Mouse (Mus musculus) forebrain, postnatal 0 days (tissue): ENCODE measurements at regions not wholly inside any gene's neighbourhood (a gene's known extent, or its start where the extent isn't known, plus 50 kb on each side); places are given as distances from the start of the nearest gene placed in this dataset.

ENCODE experiments used
- ATAC-seq: fragments of 200-750 bp; cut with Nextera tagmentation; 2 replicates; pipeline ENCODE4 v1.8.0; 2017; ENCODE audit warnings: mild to moderate bottlenecking, moderate library complexity
- DNase-seq: peaks from one replicate; pipeline ENCODE4 v3.0.0-alpha.2; 2015
- H3K27ac ChIP-seq: fragments of 300-500 bp; sonication (generic); 2 replicates; pipeline ENCODE4 v1.5.1; 2014; ENCODE audit warnings: low read depth, mild to moderate bottlenecking, antibody characterized with exemption, low read length, moderate library complexity, mixed read lengths
- H3K27me3 ChIP-seq: fragments of 300-500 bp; sonication (generic); 2 replicates; pipeline ENCODE4 v1.6.1; 2014; ENCODE audit warnings: mild to moderate bottlenecking, low read length, mixed read lengths; ENCODE audit not compliant: insufficient read depth
- H3K36me3 ChIP-seq: fragments of 300-500 bp; sonication (generic); 2 replicates; pipeline ENCODE4 v1.6.1; 2014; ENCODE audit warnings: mild to moderate bottlenecking, moderate library complexity; ENCODE audit not compliant: insufficient read depth
- H3K4me1 ChIP-seq: fragments of 300-500 bp; sonication (generic); 2 replicates; pipeline ENCODE4 v1.6.1; 2014; ENCODE audit warnings: antibody characterized with exemption; ENCODE audit not compliant: insufficient read depth
- H3K4me2 ChIP-seq: fragments of 300-500 bp; sonication (generic); 2 replicates; pipeline ENCODE4 v1.6.1; 2014; ENCODE audit warnings: low read depth, mild to moderate bottlenecking, moderate library complexity
- H3K4me3 ChIP-seq: fragments of 300-500 bp; sonication (generic); 2 replicates; pipeline ENCODE4 v1.5.1; 2014; ENCODE audit warnings: low read depth, low read length, mixed read lengths
- H3K9ac ChIP-seq: fragments of 300-500 bp; sonication (generic); 2 replicates; pipeline ENCODE4 v1.6.1; 2014; ENCODE audit warnings: mild to moderate bottlenecking
- H3K9me3 ChIP-seq: fragments of 300-500 bp; sonication (generic); 2 replicates; pipeline ENCODE4 v1.6.1; 2016; ENCODE audit warnings: low read length
- CTCF ChIP-seq: sonication (generic); IDR thresholded peaks from 2 replicates; pipeline ENCODE4 v1.5.1; 2016; ENCODE audit warnings: antibody characterized with exemption, control low read depth, low read depth
- WGBS: fragments of 180-500 bp; shearing (Covaris S2); extraction: QIAGEN DNeasy Blood & Tissue Kit; methylation state at CpG from one replicate; pipeline ENCODE4 v1.1.7; 2014; 5-methylcytosine and 5-hydroxymethylcytosine counted together

DNA sequence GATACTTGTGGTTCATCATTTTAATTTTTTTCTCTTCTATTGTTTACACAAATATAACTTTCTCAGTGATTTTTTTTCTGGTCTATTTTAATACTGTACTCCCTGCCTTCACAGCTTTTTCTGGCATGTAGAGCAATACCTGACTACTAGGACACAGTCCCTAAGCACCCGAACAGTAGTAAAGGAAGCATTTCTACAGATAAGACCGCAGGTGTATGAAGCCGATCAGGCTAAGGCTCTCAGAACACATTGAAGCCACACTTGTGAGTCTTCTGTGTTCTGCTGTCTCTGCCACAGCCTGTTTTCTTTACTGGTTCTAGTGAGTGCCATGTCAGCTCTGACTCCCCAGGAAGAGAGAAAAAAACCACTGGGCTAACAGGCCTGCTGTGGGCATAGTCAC, 102.2 kb upstream of the Peli1 start:
- Histone ChIP-seq H3K36me3 (no peaks in the 10 kb centered on the region), H3K4me2 (no peak overlapping the region), H3K4me3 (no peak overlapping the region), H3K27me3 (no peaks in the 10 kb centered on the region), H3K27ac (0 out of 2 replicates have a peak overlapping the region, but pooled peaks have one; percentile 88), H3K9me3 (no peaks in the 10 kb centered on the region), H3K4me1 (peaks cover 12% of the 10 kb centered on the region), H3K9ac (no peak overlapping the region)
- TF ChIP-seq CTCF = no peak
- 93% methylated on average over 3 of the region's 3 CpGs for WGBS
- DNase-seq (no peak), ATAC-seq (no peak)

DNA sequence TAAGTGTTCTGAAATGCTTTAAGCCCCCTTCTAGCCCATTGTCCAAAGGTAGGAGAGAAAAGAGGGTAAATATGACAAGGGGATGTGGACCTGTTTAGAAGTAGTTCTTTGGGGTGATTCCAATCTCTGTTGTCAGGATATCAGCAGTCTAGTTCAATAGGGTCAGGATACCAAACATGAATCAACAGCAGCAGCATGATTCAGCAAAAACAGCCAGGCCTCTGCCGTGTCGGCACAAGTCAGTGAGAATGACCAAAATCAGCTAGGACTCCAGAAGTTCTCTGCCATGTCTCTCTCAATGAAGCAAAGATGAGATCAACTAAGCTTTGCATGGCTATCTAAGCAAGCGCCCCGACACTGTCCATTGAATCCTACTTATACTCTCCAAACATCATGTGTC, 97.5 kb upstream of the Peli1 start:
- no peak for TF ChIP-seq CTCF
- ATAC-seq (no peak), DNase-seq (no peak)
- H3K9ac ChIP-seq = no peak overlapping the region
- H3K27ac ChIP-seq = no peak overlapping the region
- no peak overlapping the region for H3K4me3 ChIP-seq
- no peaks in the 10 kb centered on the region for H3K4me1 ChIP-seq
- WGBS = 98% methylated on average over 4 of the region's 4 CpGs
- 0 out of 2 replicates have a peak, but pooled peaks cover 6% of the 10 kb centered on the region for H3K9me3 ChIP-seq
- no peak overlapping the region for H3K4me2 ChIP-seq
- no peaks in the 10 kb centered on the region for H3K36me3 ChIP-seq
- no peaks in the 10 kb centered on the region for H3K27me3 ChIP-seq

DNA sequence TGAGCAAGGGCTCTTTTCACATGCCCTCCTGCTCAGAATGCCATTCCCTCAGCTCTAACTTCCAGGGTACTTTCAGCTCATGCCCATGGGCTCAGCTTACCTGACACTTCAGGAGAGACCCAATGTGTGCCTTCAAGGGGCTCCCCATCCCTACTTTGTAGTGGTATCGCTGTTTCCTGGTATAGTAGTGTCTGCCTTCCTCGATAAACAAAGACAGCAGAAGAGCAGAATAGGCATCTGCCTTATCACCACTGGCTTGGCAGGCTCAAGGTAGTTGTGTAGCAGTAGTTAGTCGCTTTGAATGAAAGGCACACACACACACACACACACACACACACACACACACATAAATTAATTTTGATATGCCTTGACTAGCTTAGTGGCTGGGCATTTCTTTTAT, 89.7 kb upstream of the Peli1 start:
- H3K4me3 ChIP-seq = no peak overlapping the region
- WGBS = 84% methylated on average over 3 of the region's 3 CpGs
- no peak for ATAC-seq

DNA sequence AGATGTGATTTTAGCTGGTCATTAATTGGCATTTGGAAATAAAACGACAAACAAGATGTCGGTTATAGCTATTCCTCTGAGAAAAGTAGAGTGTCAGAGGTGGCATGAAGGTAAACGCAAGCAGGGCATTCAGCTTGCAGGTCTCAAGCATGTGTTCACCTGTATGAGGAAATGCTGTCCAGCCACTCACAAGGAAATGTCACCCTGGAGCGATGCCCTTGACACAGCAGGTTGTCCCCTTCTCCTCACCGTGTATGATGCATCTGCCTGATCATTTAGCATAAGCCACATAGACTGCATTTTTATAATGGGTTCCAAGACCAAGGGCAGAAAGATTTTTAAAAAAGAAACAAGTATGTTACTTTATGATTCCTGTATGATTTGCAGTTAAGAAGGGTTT, 83.9 kb upstream of the Peli1 start:
- TF ChIP-seq CTCF = no peak
- H3K4me3 ChIP-seq = no peak overlapping the region

More for the DNA sequence above, 89.7 kb upstream of the Peli1 start:
- Histone ChIP-seq H3K9me3 (0 out of 2 replicates have a peak, but pooled peaks cover 6% of the 10 kb centered on the region), H3K36me3 (no peaks in the 10 kb centered on the region), H3K9ac (no peak overlapping the region), H3K27ac (no peak overlapping the region), H3K4me1 (no peaks in the 10 kb centered on the region), H3K4me2 (no peak overlapping the region), H3K27me3 (no peaks in the 10 kb centered on the region)
- no peak for TF ChIP-seq CTCF
- DNase-seq = no peak

DNA sequence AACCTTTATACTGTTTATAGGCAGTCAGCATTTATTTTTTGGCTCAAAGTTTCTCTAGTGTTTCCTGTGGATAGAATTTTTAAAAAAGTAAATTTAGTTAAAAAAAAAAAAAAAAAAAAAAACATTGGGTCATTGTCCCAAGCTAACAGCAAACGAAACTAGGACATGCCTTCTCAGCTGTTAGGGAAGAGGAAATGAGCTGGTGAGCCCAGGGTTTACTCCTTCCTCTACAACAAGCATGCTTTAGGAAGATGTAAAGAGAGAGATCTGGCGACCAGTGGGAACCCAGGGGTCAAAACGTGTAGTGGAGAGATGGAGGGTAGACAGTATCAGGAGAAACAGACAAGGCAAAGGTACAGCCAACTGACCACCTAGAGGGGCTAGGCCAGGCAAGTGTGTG, 81.6 kb upstream of the Peli1 start:
- Histone ChIP-seq H3K4me3 (no peak overlapping the region), H3K9me3 (no peaks in the 10 kb centered on the region), H3K4me2 (no peak overlapping the region), H3K36me3 (no peaks in the 10 kb centered on the region), H3K9ac (no peak overlapping the region), H3K4me1 (peaks cover 6% of the 10 kb centered on the region), H3K27ac (no peak overlapping the region), H3K27me3 (no peaks in the 10 kb centered on the region)
- 83% methylated on average over 3 of the region's 3 CpGs for WGBS
- TF ChIP-seq CTCF = no peak
- ATAC-seq (no peak), DNase-seq (no peak)

More for the DNA sequence above, 83.9 kb upstream of the Peli1 start:
- WGBS = 92% methylated on average over 5 of the region's 5 CpGs
- ATAC-seq (no peak), DNase-seq (no peak)
- peaks cover 6% of the 10 kb centered on the region for H3K4me1 ChIP-seq
- H3K36me3 ChIP-seq = no peaks in the 10 kb centered on the region
- H3K9ac ChIP-seq = no peak overlapping the region
- H3K4me2 ChIP-seq = no peak overlapping the region
- H3K9me3 ChIP-seq = no peaks in the 10 kb centered on the region
- no peak overlapping the region for H3K27ac ChIP-seq
- no peaks in the 10 kb centered on the region for H3K27me3 ChIP-seq

DNA sequence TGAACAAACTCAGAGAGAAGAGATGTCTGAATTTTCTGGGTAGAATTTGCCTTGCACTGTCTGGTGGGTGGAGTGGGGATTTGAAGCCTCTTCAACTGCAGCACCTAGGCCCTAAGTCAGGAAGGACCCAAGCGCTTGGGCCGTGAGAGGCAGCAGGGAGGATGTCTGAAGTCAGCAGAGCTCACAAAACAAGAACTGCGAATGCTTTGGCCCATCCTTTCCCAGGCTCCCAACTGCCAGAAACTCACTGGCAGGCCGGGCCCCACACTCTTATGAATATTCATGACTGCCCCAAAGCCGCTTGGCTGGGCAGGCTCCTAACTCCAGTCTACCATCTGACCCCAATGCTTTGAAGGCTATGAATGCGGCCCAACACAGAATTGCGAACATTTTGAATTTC, 80.2 kb upstream of the Peli1 start:
- WGBS = 9% methylated on average over 7 of the region's 7 CpGs
- H3K27ac ChIP-seq = 0 out of 2 replicates have a peak overlapping the region, but pooled peaks have one; percentile 23
- H3K27me3 ChIP-seq = no peaks in the 10 kb centered on the region
- no peak overlapping the region for H3K4me3 ChIP-seq
- no peak overlapping the region for H3K4me2 ChIP-seq
- no peak for TF ChIP-seq CTCF
- no peaks in the 10 kb centered on the region for H3K9me3 ChIP-seq
- peaks cover 6% of the 10 kb centered on the region for H3K4me1 ChIP-seq
- ATAC-seq (peak; percentile 67), DNase-seq (no peak)
- H3K9ac ChIP-seq = no peak overlapping the region
- no peaks in the 10 kb centered on the region for H3K36me3 ChIP-seq

DNA sequence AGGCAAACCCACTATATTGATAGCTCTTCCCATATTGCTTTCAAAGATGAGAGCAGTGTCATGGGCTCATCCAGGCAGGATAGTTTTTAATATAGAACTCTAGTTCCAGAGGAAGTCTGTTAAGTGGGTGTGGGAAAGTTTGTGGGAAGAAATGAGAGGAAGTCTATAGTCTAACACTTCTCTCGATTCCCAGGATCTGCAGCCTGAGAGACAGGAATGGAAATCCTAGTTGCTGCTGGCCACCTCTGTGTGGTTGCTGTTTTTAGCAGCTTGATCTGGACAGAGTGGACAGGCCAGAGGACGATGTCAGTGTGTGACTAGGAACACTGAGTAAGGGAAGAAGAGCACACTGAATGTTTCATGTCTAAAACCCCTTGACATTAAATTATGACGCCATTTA, 76.8 kb upstream of the Peli1 start:
- Histone ChIP-seq H3K36me3 (no peaks in the 10 kb centered on the region), H3K4me2 (no peak overlapping the region), H3K9ac (no peak overlapping the region), H3K4me1 (peaks cover 18% of the 10 kb centered on the region), H3K27me3 (no peaks in the 10 kb centered on the region), H3K9me3 (no peaks in the 10 kb centered on the region), H3K27ac (no peak overlapping the region), H3K4me3 (no peak overlapping the region)
- WGBS = 76% methylated on average over 3 of the region's 3 CpGs
- ATAC-seq = no peak
- DNase-seq = no peak
- TF ChIP-seq CTCF = no peak

DNA sequence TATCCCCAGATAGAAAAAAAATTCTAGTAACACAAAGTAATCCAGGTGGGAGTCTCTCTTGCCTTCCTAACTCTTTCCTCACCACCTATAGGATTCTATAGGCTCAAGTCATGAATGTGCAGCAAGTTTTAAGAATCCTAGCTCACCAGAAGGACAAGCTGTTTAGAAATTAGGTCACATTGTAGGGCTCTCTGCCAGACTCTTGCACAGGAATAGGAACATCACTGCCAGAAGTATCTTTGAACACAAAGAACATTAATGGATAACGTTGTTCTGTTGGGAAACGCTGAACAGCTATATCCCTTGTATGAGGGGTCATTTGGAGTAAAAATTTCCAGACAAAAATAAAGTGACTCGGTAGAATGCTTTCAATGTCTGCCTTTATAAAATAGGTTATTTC, 75.6 kb upstream of the Peli1 start:
- TF ChIP-seq CTCF = no peak
- H3K4me1 ChIP-seq = peaks cover 17% of the 10 kb centered on the region
- H3K4me3 ChIP-seq = no peak overlapping the region
- DNase-seq (no peak), ATAC-seq (no peak)
- no peak overlapping the region for H3K27ac ChIP-seq
- no peak overlapping the region for H3K4me2 ChIP-seq
- H3K9me3 ChIP-seq = no peaks in the 10 kb centered on the region
- 50% methylated on average over 3 of the region's 3 CpGs for WGBS
- no peak overlapping the region for H3K9ac ChIP-seq
- H3K27me3 ChIP-seq = no peaks in the 10 kb centered on the region
- no peaks in the 10 kb centered on the region for H3K36me3 ChIP-seq
